Comparison of ENCODE assay signal across 15 mouse cellular contexts in the genomic region with DNA sequence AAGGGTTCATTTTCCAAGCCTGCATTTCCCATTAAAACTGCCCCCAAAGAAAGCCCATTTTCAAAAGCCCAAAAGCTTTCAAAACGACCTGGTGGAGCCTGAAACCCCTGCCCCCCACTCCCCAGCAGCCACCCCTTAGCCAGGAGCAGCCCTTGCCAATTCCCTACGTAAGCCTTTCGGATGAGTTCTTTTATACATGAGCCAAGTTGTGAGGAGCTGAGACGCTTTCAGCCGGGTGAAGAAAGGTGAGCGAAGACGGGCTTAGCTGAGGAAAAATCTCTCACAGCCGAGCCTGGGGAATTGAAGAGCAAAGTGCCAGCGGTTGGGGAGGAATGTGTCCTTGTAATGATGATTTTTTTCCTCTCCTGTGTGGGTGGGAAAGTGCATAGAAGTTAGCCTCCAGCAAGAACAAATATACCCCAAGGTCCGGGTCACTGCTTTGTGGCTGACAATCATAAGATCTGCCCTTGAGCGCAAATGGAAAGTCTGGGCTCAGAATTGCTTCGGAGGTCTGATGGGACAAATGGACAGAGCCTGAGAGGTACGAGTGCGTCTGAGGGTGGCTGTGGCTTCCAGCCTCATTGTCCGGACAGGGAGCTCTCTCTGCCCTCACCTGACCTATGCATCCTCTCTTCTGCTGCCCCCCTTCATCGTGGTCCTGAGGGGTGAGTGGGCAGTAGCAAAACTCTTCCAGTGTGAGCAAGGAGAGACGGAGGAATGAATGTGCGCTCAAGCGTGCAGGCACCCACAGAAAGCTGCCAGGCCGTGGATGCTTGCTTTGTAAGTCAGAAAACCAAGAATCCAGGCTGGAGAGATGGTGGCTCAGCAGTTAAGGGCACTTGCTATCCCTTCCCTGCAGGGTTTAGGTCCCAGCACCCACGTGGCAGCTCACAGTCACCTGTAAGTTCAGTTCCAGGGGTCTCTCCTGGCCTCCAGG. TPM values are rescaled to one million over a fixed set of nuclear protein-coding genes. Genes with fewer than 3 reads are reported as not detected.
DNase-seq lines count a peak whose midpoint lies in the region; ATAC-seq and TF ChIP-seq lines count a peak whose summit lies in the region.
"Had no signal": no experiment of that assay in that cellular context is flagged by ENCODE, and none has a peak within 500 bp of the region (broad histone marks: within the 10 kb centered on the region; RNA-seq: fewer than 3 reads in every experiment).

No protein-coding gene starts in this region.

- no peak overlapping the region for H3K27ac ChIP-seq in heart, embryonic 13.5 days (replicated peaks)
- no peak overlapping the region for H3K27ac ChIP-seq in liver, adult 2 months (replicated peaks; ENCODE audit: insufficient read depth, low read depth, low read length)
- no peak overlapping the region for H3K27ac ChIP-seq in forebrain, embryonic 16.5 days (ENCODE audit: low read length)
- H3K27ac ChIP-seq: midbrain, embryonic 13.5 days; neural tube, embryonic 13.5 days had no signal

- H3K27me3 ChIP-seq in heart, embryonic 13.5 days (replicated peaks) = 0 out of 2 replicates have a peak, but pooled peaks cover 5% of the 10 kb centered on the region
- no peaks in the 10 kb centered on the region for H3K27me3 ChIP-seq in liver, adult 2 months (ENCODE audit: control insufficient read depth, insufficient read depth, low read length)
- H3K27me3 ChIP-seq in forebrain, embryonic 16.5 days (replicated peaks; ENCODE audit: control insufficient read depth, insufficient read depth, low read length) = no peaks in the 10 kb centered on the region
- H3K27me3 ChIP-seq: midbrain, embryonic 13.5 days; neural tube, embryonic 13.5 days had no signal

- no peak for DNase-seq in heart, adult 8-10 months (ENCODE audit: low spot score)
- peak; percentile 49 for DNase-seq in liver, adult 2 months (ENCODE audit: extremely low read depth, low read depth, low spot score)
- no peak for DNase-seq in liver
- peak; percentile 55 for DNase-seq in adrenal gland, postnatal 14 days
- DNase-seq in lung, adult 18-20 months = no peak
- DNase-seq in lung, postnatal 4 days = no peak
- DNase-seq: cerebellum, adult 18-20 months; left cerebral cortex, postnatal 4 days had no signal

- no peak for TF ChIP-seq CTCF in liver, adult 2 months (IDR thresholded peaks at IDR 0.05; ENCODE audit: low read depth, low read length)

- peaks cover 28% of the 10 kb centered on the region for H3K4me1 ChIP-seq in heart, embryonic 13.5 days
- peaks cover 37% of the 10 kb centered on the region for H3K4me1 ChIP-seq in liver, adult 2 months (ENCODE audit: control insufficient read depth, insufficient read depth, low read length)
- peaks cover 5% of the 10 kb centered on the region for H3K4me1 ChIP-seq in forebrain, embryonic 16.5 days (replicated peaks; ENCODE audit: control insufficient read depth, insufficient read depth, low read length)
- H3K4me1 ChIP-seq: neural tube, embryonic 13.5 days had no signal

- no peak for TF ChIP-seq POLR2A in liver, adult 2 months (IDR thresholded peaks at IDR 0.05; ENCODE audit: extremely low read depth, insufficient read depth, low read length)

- no peak overlapping the region for H3K4me3 ChIP-seq in heart, embryonic 13.5 days
- H3K4me3 ChIP-seq in liver, adult 2 months (ENCODE audit: insufficient read depth, low read depth, low read length) = no peak overlapping the region
- no peak overlapping the region for H3K4me3 ChIP-seq in forebrain, embryonic 16.5 days (replicated peaks; ENCODE audit: low read length)
- H3K4me3 ChIP-seq: midbrain, embryonic 13.5 days; neural tube, embryonic 13.5 days had no signal

- peak overlapping the region; percentile 24 for H3K9ac ChIP-seq in heart, embryonic 13.5 days
- peak overlapping the region; percentile 19; the same call in 1 of the 2 replicates for H3K9ac ChIP-seq in liver, adult 2 months (ENCODE audit: low read depth, low read length)
- 0 out of 2 replicates have a peak overlapping the region, but pooled peaks have one; percentile 7 for H3K9ac ChIP-seq in forebrain, embryonic 16.5 days (replicated peaks; ENCODE audit: low read depth, low read length)
- H3K9ac ChIP-seq: midbrain, embryonic 13.5 days; neural tube, embryonic 13.5 days had no signal

- H3K36me3 ChIP-seq in heart, embryonic 13.5 days = peaks cover 22% of the 10 kb centered on the region
- peaks cover 2% of the 10 kb centered on the region; the same call in 1 of the 2 replicates for H3K36me3 ChIP-seq in liver, adult 2 months (ENCODE audit: control insufficient read depth, insufficient read depth, low read length)
- H3K36me3 ChIP-seq in forebrain, embryonic 16.5 days (ENCODE audit: control insufficient read depth, insufficient read depth) = no peaks in the 10 kb centered on the region
- H3K36me3 ChIP-seq: neural tube, embryonic 13.5 days had no signal

- ATAC-seq in heart, embryonic 13.5 days (ENCODE audit: extremely low read depth, insufficient number of reproducible peaks, low FRiP score, low TSS enrichment) = no peak
- ATAC-seq in forebrain, embryonic 16.5 days = no peak
- ATAC-seq: midbrain, embryonic 13.5 days had no signal

- H3K4me2 ChIP-seq in heart, embryonic 13.5 days = no peak overlapping the region
- H3K4me2 ChIP-seq in forebrain, embryonic 16.5 days (ENCODE audit: low read length) = peak overlapping the region; percentile 20; the same call in 1 of the 2 replicates
- H3K4me2 ChIP-seq: midbrain, embryonic 13.5 days; neural tube, embryonic 13.5 days had no signal

- H3K79me2 ChIP-seq in liver, adult 2 months (ENCODE audit: control insufficient read depth, insufficient read depth, low read length) = no peaks in the 10 kb centered on the region

- 55% methylated on average over 21 of the region's 21 CpGs for WGBS in heart, embryonic 13.5 days
- 26% methylated on average over 21 of the region's 21 CpGs for WGBS in liver, adult 2 months
- WGBS in forebrain, embryonic 16.5 days = 31% methylated on average over 21 of the region's 21 CpGs

- H3K9me3 ChIP-seq in heart, embryonic 13.5 days = no peaks in the 10 kb centered on the region
- no peaks in the 10 kb centered on the region for H3K9me3 ChIP-seq in forebrain, embryonic 16.5 days (ENCODE audit: control insufficient read depth, low read length)
- H3K9me3 ChIP-seq: midbrain, embryonic 13.5 days; neural tube, embryonic 13.5 days had no signal

RNA-seq across cellular contexts. Expression of a gene that starts 11.5 kb away (rescaled TPM):
- 150 and 158 TPM in 2 replicates for polyA plus RNA-seq in heart, embryonic 13.5 days (2015; fragmentation: Nextera tagmentation; extraction: Ambion mirVana)
- 10 to 100 TPM; 32.2 to 40.4 (median 33.3) TPM for total RNA-seq in heart, adult 8-10 months (2022)
- 60.9 and 85.4 TPM in 2 replicates for total RNA-seq in liver, adult 2 months (2014; rRNA removed)
- 281 and 339 TPM in 2 replicates for polyA plus RNA-seq in liver, adult 2 months (2012; rRNA removed)
- total RNA-seq in adrenal gland, postnatal 14 days (2021) = 200 and 223 TPM in 2 replicates
- polyA plus RNA-seq in forebrain, embryonic 16.5 days (2015; fragmentation: Nextera tagmentation; extraction: Ambion mirVana) = 42.1 and 48.9 TPM in 2 replicates

RNA-seq across cellular contexts. Expression of a gene that starts 13.8 kb away (rescaled TPM):
- 0.56 and 1.7 TPM in 2 replicates for polyA plus RNA-seq in heart, embryonic 13.5 days (2015; fragmentation: Nextera tagmentation; extraction: Ambion mirVana)
- total RNA-seq in heart, adult 8-10 months (2022) = 1 to 10 TPM in 1 of 4 experiments, under 1 TPM in 3; 0.16 to 1.4 (median 0.47) TPM
- 0.07 and 0.09 TPM in 2 replicates for total RNA-seq in liver, adult 2 months (2014; rRNA removed)
- polyA plus RNA-seq in liver, adult 2 months (2012; rRNA removed) = 0.09 and 0.39 TPM in 2 replicates
- total RNA-seq in adrenal gland, postnatal 14 days (2021) = 6.5 and 25.2 TPM in 2 replicates
- polyA plus RNA-seq in forebrain, embryonic 16.5 days (2015; fragmentation: Nextera tagmentation; extraction: Ambion mirVana) = 1.3 and 2.2 TPM in 2 replicates

RNA-seq across cellular contexts. Expression of a gene that starts 33.2 kb away (rescaled TPM):
- polyA plus RNA-seq in heart, embryonic 13.5 days (2015; fragmentation: Nextera tagmentation; extraction: Ambion mirVana) = 27.1 and 27.8 TPM in 2 replicates
- total RNA-seq in heart, adult 8-10 months (2022) = under 1 TPM in 2 of 4 experiments, not detected in 2; 0.22 to 0.35 TPM
- total RNA-seq in liver, adult 2 months (2014; rRNA removed) = 0.34 TPM in 1 of 2 replicates, not detected in the other
- not detected in 2 replicates for polyA plus RNA-seq in liver, adult 2 months (2012; rRNA removed)
- 6.3 and 6.9 TPM in 2 replicates for total RNA-seq in adrenal gland, postnatal 14 days (2021)
- 15.9 and 17.3 TPM in 2 replicates for polyA plus RNA-seq in forebrain, embryonic 16.5 days (2015; fragmentation: Nextera tagmentation; extraction: Ambion mirVana)

RNA-seq across cellular contexts. Expression of a gene that starts 46.4 kb away (rescaled TPM):
- 0.16 and 0.25 TPM in 2 replicates for polyA plus RNA-seq in heart, embryonic 13.5 days (2015; fragmentation: Nextera tagmentation; extraction: Ambion mirVana)
- not detected for total RNA-seq in heart, adult 8-10 months (2022)
- total RNA-seq in liver, adult 2 months (2014; rRNA removed) = not detected in 2 replicates
- 0.10 and 0.11 TPM in 2 replicates for polyA plus RNA-seq in liver, adult 2 months (2012; rRNA removed)
- total RNA-seq in adrenal gland, postnatal 14 days (2021) = not detected in 2 replicates
- 0.71 TPM in 1 of 2 replicates, not detected in the other for polyA plus RNA-seq in forebrain, embryonic 16.5 days (2015; fragmentation: Nextera tagmentation; extraction: Ambion mirVana)
- total RNA-seq: gastrocnemius, adult 18-20 months; left cerebral cortex, postnatal 4 days had no signal
- polyA plus RNA-seq: cortical plate, adult 2 months; lung, postnatal 0 days had no signal

RNA-seq across cellular contexts. Expression of a gene that starts 51.8 kb away (rescaled TPM):
- 1.0 and 1.8 TPM in 2 replicates for polyA plus RNA-seq in heart, embryonic 13.5 days (2015; fragmentation: Nextera tagmentation; extraction: Ambion mirVana)
- 1 to 10 TPM in 1 of 4 experiments, under 1 TPM in 3; 0.38 to 1.2 (median 0.91) TPM for total RNA-seq in heart, adult 8-10 months (2022)
- 146 and 151 TPM in 2 replicates for total RNA-seq in liver, adult 2 months (2014; rRNA removed)
- 119 and 120 TPM in 2 replicates for polyA plus RNA-seq in liver, adult 2 months (2012; rRNA removed)
- total RNA-seq in adrenal gland, postnatal 14 days (2021) = 7.1 and 13.9 TPM in 2 replicates
- 0.27 and 0.51 TPM in 2 replicates for polyA plus RNA-seq in forebrain, embryonic 16.5 days (2015; fragmentation: Nextera tagmentation; extraction: Ambion mirVana)

Comparison
In these comparisons a context has a peak if more than half of its experiments do, and no peak if none do; other contexts are left out.
1. DNase-seq: peak in liver, adult 2 months (single experiment) and adrenal gland, postnatal 14 days (single experiment); none in heart, adult 8-10 months (single experiment), liver (single experiment), lung, adult 18-20 months (0 of 2) and lung, postnatal 4 days (0 of 2).
2. Peak in every context shown above with its lines, with median percentiles within 50 percentile points of each other: H3K9ac ChIP-seq.